Mouse (Mus musculus) heart, embryonic 12.5 days (tissue): ENCODE results near the gene C1qtnf9. TPM values are rescaled to one million over a fixed set of nuclear protein-coding genes. Genes with fewer than 3 reads are reported as not detected.
A peak's percentile ranks its signal among the peaks of the same experiment; 100 is the strongest.

ENCODE experiments used
- ATAC-seq: fragments of 200-750 bp; cut with Nextera tagmentation; 2 replicates; pipeline ENCODE4 v1.8.0; 2017; ENCODE audit warnings: moderate TSS enrichment, moderate library complexity; ENCODE audit not compliant: insufficient number of reproducible peaks, low FRiP score
- H3K27ac ChIP-seq: fragments of 300-500 bp; sonication (generic); 2 replicates; pipeline ENCODE4 v1.5.1; 2016; ENCODE audit warnings: mild to moderate bottlenecking, moderate library complexity; ENCODE audit not compliant: poor library complexity, severe bottlenecking
- H3K27me3 ChIP-seq: fragments of 300-500 bp; sonication (generic); replicated peaks from 2 replicates; pipeline ENCODE4 v1.6.1; 2016; ENCODE audit warnings: mild to moderate bottlenecking, moderate library complexity
- H3K36me3 ChIP-seq: fragments of 300-500 bp; sonication (generic); 2 replicates; pipeline ENCODE4 v1.6.1; 2016; ENCODE audit warnings: mild to moderate bottlenecking, moderate library complexity
- H3K4me1 ChIP-seq: fragments of 300-500 bp; sonication (generic); replicated peaks from 2 replicates; pipeline ENCODE4 v1.6.1; 2016; ENCODE audit warnings: mild to moderate bottlenecking
- H3K4me2 ChIP-seq: fragments of 300-500 bp; sonication (generic); 2 replicates; pipeline ENCODE4 v1.6.1; 2016; ENCODE audit warnings: mild to moderate bottlenecking, moderate library complexity
- H3K4me3 ChIP-seq: fragments of 300-500 bp; sonication (generic); 2 replicates; pipeline ENCODE4 v1.5.1; 2016; ENCODE audit warnings: mild to moderate bottlenecking
- H3K9ac ChIP-seq: fragments of 300-500 bp; sonication (generic); 2 replicates; pipeline ENCODE4 v1.6.1; 2016; ENCODE audit warnings: mild to moderate bottlenecking, moderate library complexity
- H3K9me3 ChIP-seq: fragments of 300-500 bp; sonication (generic); replicated peaks from 2 replicates; pipeline ENCODE4 v1.6.1; 2016; ENCODE audit warnings: mild to moderate bottlenecking, moderate library complexity
- WGBS: fragments of 180-500 bp; shearing (Covaris S2); methylation state at CpG from one replicate; pipeline ENCODE4 v1.1.7; 2016; 5-methylcytosine and 5-hydroxymethylcytosine counted together
- polyA plus RNA-seq: library from polyadenylated mRNA; unstranded; fragments of >200 nt; fragmentation: Nextera tagmentation; extraction: Ambion mirVana; gene quantifications from 2 replicates; pipeline ENCODE4 v1.2.1, GENCODE M21; 2016

C1qtnf9 gene
- polyA plus RNA-seq, 1 experiment from 2014 or later: 0.20 TPM

DNA sequence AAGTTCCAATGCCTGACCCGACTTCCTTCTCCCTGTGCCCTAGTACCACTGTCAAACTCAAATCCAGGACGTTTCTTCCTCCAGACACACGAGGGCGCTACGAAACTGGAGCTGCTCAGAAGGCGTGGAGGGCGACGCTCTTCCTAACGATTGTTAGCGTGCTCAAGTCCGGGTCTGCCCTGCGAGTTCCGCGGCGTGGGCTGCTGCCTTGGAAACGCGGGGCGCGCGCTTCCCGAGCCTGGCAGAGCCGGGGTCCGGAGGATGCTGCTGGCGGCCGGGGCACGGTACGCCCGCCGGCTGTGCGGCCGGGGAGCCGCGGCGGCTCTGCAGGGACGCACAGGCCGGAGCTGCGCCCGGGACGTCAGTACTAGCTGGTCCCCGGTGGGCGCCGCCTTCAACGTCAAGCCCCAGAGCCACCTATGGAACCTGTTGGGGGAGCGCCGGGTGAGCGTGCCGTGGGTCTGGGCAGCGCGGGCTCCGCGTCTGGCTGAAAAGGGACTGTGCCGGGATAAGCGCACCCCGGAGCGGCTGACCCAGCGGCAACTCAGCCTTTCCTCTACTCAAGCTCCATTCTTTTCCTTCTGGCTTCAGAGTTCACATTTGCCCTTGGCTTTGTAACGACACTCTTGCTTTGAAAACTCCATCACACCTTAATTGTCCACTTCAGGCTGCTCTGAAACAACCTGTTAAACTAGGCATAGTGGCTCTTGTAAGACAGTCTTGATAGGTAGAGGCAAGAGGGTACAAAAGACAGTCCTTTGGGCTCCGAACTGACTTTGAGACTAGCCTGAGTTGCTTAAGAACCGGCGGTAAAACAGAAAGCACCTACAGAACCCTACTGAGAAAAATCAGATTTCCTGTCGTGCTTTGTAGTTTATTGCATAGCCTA, 16.7 kb downstream of the C1qtnf9 start, which contains the start of gene Mipep:
Gene Mipep, plus strand, starts transcription at position 147 of the 889 bp plus-strand sequence.
- Histone ChIP-seq H3K9me3 (no peaks in the 10 kb centered on the region), H3K27me3 (no peaks in the 10 kb centered on the region), H3K9ac (peak within 1 kb of the TSS; percentile 89), H3K4me2 (peak within 1 kb of the TSS; percentile 92), H3K4me3 (peak within 1 kb of the TSS; percentile 88), H3K4me1 (peaks cover 4% of the 10 kb centered on the region), H3K27ac (peak within 1 kb of the TSS; percentile 39; the same call in 1 of the 2 replicates), H3K36me3 (peaks cover 11% of the 10 kb centered on the region)
- ATAC-seq: peak; percentile 76
- under 1% methylated on average over 61 of the region's 61 CpGs for WGBS

DNA sequence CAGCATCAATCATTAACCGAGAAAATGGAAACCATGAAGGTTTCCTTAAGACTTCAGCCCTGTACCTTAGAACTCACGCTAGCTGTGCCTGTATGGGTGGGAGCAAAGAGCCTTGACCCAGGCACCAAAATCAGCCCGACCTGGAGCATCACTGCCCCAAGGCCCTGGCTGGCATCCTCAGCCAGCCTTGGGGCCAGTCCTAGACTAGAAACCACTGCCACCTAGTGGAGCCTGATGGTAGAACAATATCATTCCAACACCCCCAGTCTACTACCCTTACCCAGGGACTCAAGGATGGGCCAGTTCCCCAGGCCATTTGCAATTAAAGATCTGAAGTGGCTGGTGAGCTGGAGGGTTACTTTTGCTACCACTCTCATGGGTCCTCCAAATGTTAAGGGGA, 22.2 kb downstream of the C1qtnf9 start:
- 0 out of 2 replicates have a peak, but pooled peaks have one; percentile 25 for ATAC-seq
- H3K9ac ChIP-seq: no peak overlapping the region
- no peaks in the 10 kb centered on the region for H3K9me3 ChIP-seq
- no peak overlapping the region for H3K27ac ChIP-seq
- no peak overlapping the region for H3K4me3 ChIP-seq
- peaks cover 2% of the 10 kb centered on the region for H3K4me1 ChIP-seq
- no peaks in the 10 kb centered on the region for H3K27me3 ChIP-seq
- peaks cover 32% of the 10 kb centered on the region for H3K36me3 ChIP-seq
- 38% methylated on average over 3 of the region's 3 CpGs for WGBS
- H3K4me2 ChIP-seq: no peak overlapping the region

DNA sequence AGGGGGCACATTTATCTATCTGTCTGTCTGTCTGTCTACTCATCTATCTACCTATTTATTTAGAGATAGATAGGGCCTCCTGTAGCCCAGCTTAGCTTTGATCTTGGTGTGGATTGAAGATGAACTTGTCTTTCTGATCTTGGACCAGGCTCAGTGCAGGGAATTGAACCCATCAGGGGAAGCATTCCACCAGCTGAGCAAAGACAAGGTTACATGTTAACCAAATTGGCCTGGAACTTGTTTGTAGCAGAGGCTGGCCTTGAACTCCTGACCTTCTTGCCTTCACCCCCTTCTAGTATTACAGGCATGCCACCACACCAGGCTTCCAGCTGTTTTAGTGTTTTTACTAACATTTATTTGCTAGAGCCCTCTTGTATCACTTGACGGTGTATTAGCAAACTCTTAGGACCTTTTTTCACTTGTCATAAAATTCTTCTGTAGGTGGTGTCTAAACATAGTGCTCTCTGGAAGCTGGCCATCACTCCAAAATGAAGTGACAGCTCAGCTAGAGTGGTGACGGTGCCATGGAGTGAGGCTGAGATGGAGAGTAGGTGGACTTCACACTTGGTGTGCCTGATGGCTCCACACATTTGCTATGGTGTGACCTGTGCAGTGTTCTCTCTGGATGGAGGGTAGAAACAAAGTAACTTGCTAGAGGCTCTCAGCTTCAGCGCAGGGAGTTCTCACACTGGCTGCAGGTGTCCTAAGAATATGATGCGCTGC, 28.8 kb downstream of the C1qtnf9 start:
- no peak for ATAC-seq
- peaks cover 31% of the 10 kb centered on the region for H3K36me3 ChIP-seq
- H3K27me3 ChIP-seq: no peaks in the 10 kb centered on the region
- no peaks in the 10 kb centered on the region for H3K9me3 ChIP-seq
- H3K4me1 ChIP-seq: no peaks in the 10 kb centered on the region
- H3K4me3 ChIP-seq: no peak overlapping the region
- H3K9ac ChIP-seq: no peak overlapping the region
- H3K4me2 ChIP-seq: no peak overlapping the region
- WGBS: 82% methylated on average over 4 of the region's 4 CpGs
- no peak overlapping the region for H3K27ac ChIP-seq

DNA sequence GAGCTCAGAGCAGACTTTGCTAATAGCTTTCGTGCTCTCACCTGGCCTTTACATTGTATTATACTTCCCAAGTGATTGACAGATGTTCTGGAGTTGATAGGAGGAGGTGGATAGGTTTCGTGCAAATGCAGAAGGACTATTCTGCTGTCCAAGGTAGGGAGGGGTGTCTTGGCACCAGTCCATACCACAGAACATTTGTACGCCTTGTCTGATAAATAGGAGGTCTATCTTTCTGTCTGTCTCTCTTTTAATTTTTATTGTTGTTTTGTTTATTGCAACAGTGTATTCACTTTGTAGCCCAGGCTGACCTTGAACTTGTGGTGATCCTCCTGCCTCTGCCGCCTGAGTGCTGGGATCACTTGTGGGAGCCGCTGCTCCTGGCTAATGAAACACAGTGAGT, 29.7 kb downstream of the C1qtnf9 start:
- Histone ChIP-seq H3K4me3 (no peak overlapping the region), H3K4me1 (no peaks in the 10 kb centered on the region), H3K9ac (no peak overlapping the region), H3K36me3 (peaks cover 31% of the 10 kb centered on the region), H3K27ac (no peak overlapping the region), H3K27me3 (no peaks in the 10 kb centered on the region), H3K4me2 (no peak overlapping the region), H3K9me3 (no peaks in the 10 kb centered on the region)
- 89% methylated on average over 5 of the region's 5 CpGs for WGBS
- ATAC-seq: no peak

DNA sequence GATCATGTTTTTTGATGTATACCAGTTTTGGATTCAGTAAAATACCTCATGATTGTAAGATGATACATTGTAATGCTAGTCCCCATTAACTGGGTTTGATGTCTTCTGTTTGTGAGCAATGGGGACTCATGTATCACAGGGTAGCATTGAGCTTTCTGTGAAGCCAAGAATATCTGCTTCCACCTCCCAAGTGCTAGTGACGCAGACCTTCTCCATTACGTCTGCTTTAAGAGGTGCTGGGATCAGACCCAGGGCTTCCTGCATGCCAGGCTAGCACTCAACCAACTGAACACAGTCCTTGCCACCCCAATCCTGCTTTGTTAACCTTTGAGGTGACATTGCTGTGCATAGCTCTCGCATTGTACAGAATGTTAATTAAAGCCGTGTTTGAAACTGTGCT, 30.8 kb downstream of the C1qtnf9 start:
- no peak for ATAC-seq
- Histone ChIP-seq H3K4me1 (no peaks in the 10 kb centered on the region), H3K4me3 (no peak overlapping the region), H3K27me3 (no peaks in the 10 kb centered on the region), H3K9me3 (no peaks in the 10 kb centered on the region), H3K36me3 (peaks cover 38% of the 10 kb centered on the region), H3K27ac (no peak overlapping the region), H3K4me2 (no peak overlapping the region), H3K9ac (no peak overlapping the region)
- WGBS: 81% methylated on average over 4 of the region's 4 CpGs

DNA sequence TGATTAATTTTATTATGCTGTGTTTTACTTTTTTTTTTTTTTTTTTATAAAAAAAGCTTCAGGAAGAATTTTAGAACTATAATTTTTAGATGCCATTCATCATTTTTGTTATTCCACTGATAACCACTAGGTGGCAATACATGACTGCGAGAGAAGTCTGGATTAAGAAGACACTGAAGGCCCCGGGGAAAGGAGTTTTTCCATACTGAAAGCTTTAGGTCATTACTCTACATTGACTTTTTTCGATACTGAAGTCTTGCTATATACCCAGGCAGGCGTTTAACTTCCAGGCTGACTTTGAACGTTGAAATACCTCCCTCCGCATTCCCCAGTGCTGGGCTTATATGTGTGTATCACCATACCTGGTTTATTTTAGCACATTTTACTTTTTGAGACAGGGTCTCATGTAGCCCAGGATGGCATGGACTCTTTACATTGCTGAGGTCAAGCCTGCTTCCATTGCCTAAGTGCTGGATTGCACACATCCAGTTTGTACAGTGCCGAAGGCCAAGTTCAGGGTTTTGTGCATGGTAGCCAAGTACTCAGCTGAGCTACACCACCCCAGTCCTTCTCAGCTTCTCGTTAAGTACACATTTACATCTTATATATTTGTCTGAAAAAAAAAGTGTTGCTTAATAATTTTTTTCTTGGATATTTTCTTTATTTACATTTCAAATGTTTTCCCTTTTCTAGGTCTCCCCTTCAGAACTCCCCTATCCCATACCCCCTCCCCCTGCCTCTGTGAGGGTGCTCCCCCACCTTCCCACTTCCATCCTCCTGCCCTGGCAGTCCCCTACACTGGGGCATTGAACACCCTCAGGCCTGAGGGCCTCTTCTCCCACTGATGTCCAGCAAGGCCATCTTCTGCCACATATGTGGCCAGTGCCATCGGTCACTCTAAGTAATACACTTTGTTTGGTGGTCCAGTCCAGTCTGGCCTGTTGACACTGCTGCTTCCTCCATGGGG, 32.1 kb downstream of the C1qtnf9 start:
- Histone ChIP-seq H3K9me3 (no peaks in the 10 kb centered on the region), H3K4me1 (no peaks in the 10 kb centered on the region), H3K4me3 (no peak overlapping the region), H3K4me2 (no peak overlapping the region), H3K27ac (no peak overlapping the region), H3K36me3 (peaks cover 38% of the 10 kb centered on the region), H3K9ac (no peak overlapping the region), H3K27me3 (no peaks in the 10 kb centered on the region)
- 55% methylated on average over 9 of the region's 9 CpGs for WGBS
- ATAC-seq: peak; percentile 18; the same call in 1 of the 2 replicates

DNA sequence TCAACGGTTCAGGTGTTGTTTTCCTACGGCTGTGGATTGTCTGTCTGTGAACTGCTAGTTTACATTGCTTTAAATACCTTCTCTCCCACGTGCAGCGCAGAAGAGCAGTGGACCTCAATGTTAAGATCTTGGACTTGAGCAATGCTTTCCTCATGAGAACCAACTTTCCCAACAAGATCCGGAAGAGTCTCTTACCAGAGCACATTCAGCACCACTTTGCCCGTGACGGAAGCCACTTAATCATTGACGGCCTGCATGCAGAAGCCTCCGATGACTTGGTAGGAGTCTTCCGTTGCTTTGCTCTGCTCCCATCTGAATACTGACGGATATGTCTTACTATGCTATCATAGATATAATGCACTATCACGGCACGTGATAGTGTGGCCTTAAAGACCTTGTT, 34.1 kb downstream of the C1qtnf9 start:
- no peak overlapping the region for H3K4me3 ChIP-seq
- H3K36me3 ChIP-seq: peaks cover 30% of the 10 kb centered on the region
- no peak overlapping the region for H3K27ac ChIP-seq
- H3K4me1 ChIP-seq: peaks cover 4% of the 10 kb centered on the region; the same call in 1 of the 2 replicates
- H3K9me3 ChIP-seq: no peaks in the 10 kb centered on the region
- H3K4me2 ChIP-seq: no peak overlapping the region
- H3K27me3 ChIP-seq: no peaks in the 10 kb centered on the region
- ATAC-seq: no peak
- 90% methylated on average over 13 of the region's 13 CpGs for WGBS
- H3K9ac ChIP-seq: no peak overlapping the region

DNA sequence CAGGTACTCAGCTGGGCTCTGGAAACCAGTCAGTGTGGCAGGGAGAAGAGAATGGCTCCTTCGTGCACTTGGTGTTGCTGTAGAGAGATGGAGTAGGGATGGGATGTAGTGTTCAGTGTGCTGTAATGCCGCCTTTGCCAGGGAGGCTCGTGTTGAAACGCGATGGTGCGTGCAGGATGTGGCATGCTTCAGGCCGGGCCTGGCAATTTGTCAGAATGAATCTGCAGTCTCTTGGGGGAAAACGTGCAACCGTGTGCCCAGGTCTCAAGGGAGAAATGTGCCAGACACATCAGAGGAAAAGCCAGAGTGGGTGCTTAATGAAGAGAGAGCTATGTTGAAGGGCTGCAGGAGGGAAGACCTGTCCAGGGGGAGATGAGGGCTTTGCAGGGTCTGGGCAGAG, 37.0 kb downstream of the C1qtnf9 start:
- H3K4me1 ChIP-seq: peaks cover 6% of the 10 kb centered on the region; the same call in 1 of the 2 replicates
- peaks cover 13% of the 10 kb centered on the region for H3K36me3 ChIP-seq
- no peaks in the 10 kb centered on the region for H3K9me3 ChIP-seq
- H3K4me2 ChIP-seq: no peak overlapping the region
- H3K9ac ChIP-seq: no peak overlapping the region
- no peaks in the 10 kb centered on the region for H3K27me3 ChIP-seq
- H3K4me3 ChIP-seq: no peak overlapping the region
- 91% methylated on average over 9 of the region's 9 CpGs for WGBS
- H3K27ac ChIP-seq: no peak overlapping the region
- no peak for ATAC-seq

DNA sequence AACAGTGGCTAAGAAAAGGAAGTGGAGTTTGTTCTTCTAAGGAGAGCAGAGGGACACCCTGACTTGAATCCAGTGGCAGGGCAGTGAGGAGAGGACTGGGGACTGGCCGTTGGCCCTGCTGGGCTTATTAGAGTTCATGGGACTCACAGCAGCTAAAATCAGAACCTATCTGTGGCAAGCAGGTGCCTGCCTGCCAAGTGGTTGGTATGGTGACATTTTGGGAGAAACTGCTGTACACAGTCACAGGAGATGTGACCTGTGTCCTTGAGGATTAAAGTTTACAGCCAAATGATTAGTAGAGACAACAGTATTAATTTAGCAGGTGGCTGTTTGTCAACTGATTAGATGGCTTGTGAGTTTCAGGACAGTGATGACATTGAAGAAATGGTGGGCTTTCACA, 37.9 kb downstream of the C1qtnf9 start:
- no peak overlapping the region for H3K27ac ChIP-seq
- peaks cover 13% of the 10 kb centered on the region for H3K36me3 ChIP-seq
- no peak for ATAC-seq
- H3K9ac ChIP-seq: no peak overlapping the region
- 85% methylated on average over 1 of the region's 1 CpGs for WGBS
- peaks cover 6% of the 10 kb centered on the region; the same call in 1 of the 2 replicates for H3K4me1 ChIP-seq
- H3K27me3 ChIP-seq: no peaks in the 10 kb centered on the region
- no peak overlapping the region for H3K4me3 ChIP-seq
- H3K4me2 ChIP-seq: no peak overlapping the region
- no peaks in the 10 kb centered on the region for H3K9me3 ChIP-seq

DNA sequence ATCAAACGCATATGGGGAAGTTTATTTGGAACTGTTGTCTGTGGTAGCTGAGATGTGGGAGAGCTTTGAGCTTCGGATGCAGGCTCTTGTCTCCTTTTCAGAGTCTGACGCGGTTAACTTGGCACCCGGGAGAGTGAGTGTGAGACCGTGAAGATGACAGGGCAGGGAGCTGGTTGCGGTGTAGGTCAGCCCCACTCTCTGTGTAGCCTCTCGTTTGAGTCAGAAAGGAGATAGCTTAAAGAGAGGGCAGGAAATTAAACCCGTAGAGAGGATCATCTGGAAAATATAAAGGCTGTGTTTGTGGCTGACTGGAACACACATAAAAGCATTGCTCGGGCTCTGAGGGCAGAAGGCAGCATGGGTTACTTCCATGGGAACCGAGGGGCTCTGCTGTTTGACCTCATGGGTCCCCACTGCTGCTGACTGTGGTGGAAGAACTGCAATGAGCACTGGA, 39.0 kb downstream of the C1qtnf9 start:
- no peak for ATAC-seq
- Histone ChIP-seq H3K4me3 (no peak overlapping the region), H3K9ac (no peak overlapping the region), H3K27ac (no peak overlapping the region), H3K4me1 (peaks cover 13% of the 10 kb centered on the region), H3K36me3 (peaks cover 12% of the 10 kb centered on the region), H3K4me2 (no peak overlapping the region), H3K9me3 (no peaks in the 10 kb centered on the region), H3K27me3 (no peaks in the 10 kb centered on the region)
- 45% methylated on average over 11 of the region's 11 CpGs for WGBS
